Mouse (Mus musculus) heart, adult 11 months (tissue): ENCODE results near the gene Snx29.
A peak's percentile ranks its signal among the peaks of the same experiment; 100 is the strongest.

Experiments used
- DNase-seq: peaks from one replicate; pipeline ENCODE4 v3.0.0; 2022

Gene Snx29

DNA sequence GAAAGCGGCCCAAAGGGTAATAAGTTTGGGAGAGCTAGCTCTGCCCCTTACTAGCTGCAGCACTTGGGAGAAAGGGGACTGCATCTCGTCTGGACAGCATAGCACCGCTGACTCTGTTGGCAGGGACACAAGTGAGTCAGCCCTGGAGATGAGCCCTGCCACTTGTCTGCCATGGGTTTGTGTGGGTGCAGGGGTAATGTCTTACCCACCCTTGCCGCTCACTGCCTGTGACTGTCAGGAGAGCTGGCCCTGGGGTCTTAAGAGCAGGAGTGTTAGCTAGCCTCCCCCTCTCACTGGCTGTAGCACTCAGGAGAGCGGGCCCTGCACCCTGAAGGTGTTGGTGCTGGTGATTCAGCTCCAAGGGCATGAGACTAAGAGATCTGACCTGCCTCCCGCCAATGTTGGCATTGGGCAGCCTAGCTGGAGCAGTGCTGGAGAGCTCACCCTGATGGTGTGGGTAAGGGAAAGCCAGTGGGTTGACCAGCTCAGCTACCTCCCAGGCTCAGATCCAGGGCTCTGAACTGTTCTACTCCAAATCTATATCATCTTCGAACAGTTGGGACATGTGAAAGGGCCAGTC is 479.3 kb downstream of the Snx29 start:
- peak; percentile 89 for DNase-seq
